Mouse (Mus musculus) neural tube, embryonic 11.5 days (tissue): ENCODE results near the gene Rnf4. TPM values are rescaled to one million over a fixed set of nuclear protein-coding genes. Genes with fewer than 3 reads are reported as not detected.
A peak's percentile ranks its signal among the peaks of the same experiment; 100 is the strongest.

Experiments used
- ATAC-seq: fragments of 200-750 bp; cut with Nextera tagmentation; 2 replicates; pipeline ENCODE4 v1.8.0; 2017; ENCODE audit warnings: moderate number of reproducible peaks, mild to moderate bottlenecking, moderate TSS enrichment, moderate library complexity; ENCODE audit not compliant: insufficient read depth, low FRiP score, low TSS enrichment
- DNase-seq: peaks from one replicate; pipeline ENCODE4 v3.0.0-alpha.2; 2015; ENCODE audit warnings: low spot score
- H3K27ac ChIP-seq: fragments of 300-500 bp; sonication (generic); 2 replicates; pipeline ENCODE4 v1.5.1; 2014; ENCODE audit warnings: low read depth, mild to moderate bottlenecking, low read length
- H3K27me3 ChIP-seq: fragments of 300-500 bp; sonication (generic); 2 replicates; pipeline ENCODE4 v1.6.1; 2014; ENCODE audit warnings: mild to moderate bottlenecking, low read length, mixed read lengths; ENCODE audit not compliant: control insufficient read depth, insufficient read depth
- H3K36me3 ChIP-seq: fragments of 300-500 bp; sonication (generic); 2 replicates; pipeline ENCODE4 v1.6.1; 2014; ENCODE audit warnings: mild to moderate bottlenecking, low read length, moderate library complexity, mixed read lengths; ENCODE audit not compliant: control insufficient read depth, insufficient read depth
- H3K4me1 ChIP-seq: fragments of 300-500 bp; sonication (generic); 2 replicates; pipeline ENCODE4 v1.6.1; 2014; ENCODE audit warnings: low read length, mixed read lengths; ENCODE audit not compliant: control insufficient read depth, insufficient read depth
- H3K4me2 ChIP-seq: fragments of 300-500 bp; sonication (generic); 2 replicates; pipeline ENCODE4 v1.6.1; 2014; ENCODE audit warnings: low read depth, mild to moderate bottlenecking, moderate library complexity
- H3K4me3 ChIP-seq: fragments of 300-500 bp; sonication (generic); 2 replicates; pipeline ENCODE4 v1.5.1; 2014; ENCODE audit warnings: low read depth, low read length
- H3K9ac ChIP-seq: fragments of 300-500 bp; sonication (generic); 2 replicates; pipeline ENCODE4 v1.6.1; 2014; ENCODE audit warnings: mild to moderate bottlenecking, low read length
- H3K9me3 ChIP-seq: fragments of 300-500 bp; sonication (generic); 2 replicates; pipeline ENCODE4 v1.6.1; 2016; ENCODE audit warnings: low read length; ENCODE audit not compliant: control insufficient read depth
- WGBS: fragments of 180-500 bp; shearing (Covaris S2); extraction: QIAGEN DNeasy Blood & Tissue Kit; methylation state at CpG from one replicate; pipeline ENCODE4 v1.1.7; 2014; 5-methylcytosine and 5-hydroxymethylcytosine counted together
- polyA plus RNA-seq: library from polyadenylated mRNA; unstranded; fragments of >200 nt; fragmentation: Nextera tagmentation; extraction: Ambion mirVana; gene quantifications from 2 replicates; pipeline ENCODE4 v1.2.1, GENCODE M21; 2014

Gene Rnf4
- polyA plus RNA-seq, 1 experiment from 2014 or later: 189 TPM

DNA sequence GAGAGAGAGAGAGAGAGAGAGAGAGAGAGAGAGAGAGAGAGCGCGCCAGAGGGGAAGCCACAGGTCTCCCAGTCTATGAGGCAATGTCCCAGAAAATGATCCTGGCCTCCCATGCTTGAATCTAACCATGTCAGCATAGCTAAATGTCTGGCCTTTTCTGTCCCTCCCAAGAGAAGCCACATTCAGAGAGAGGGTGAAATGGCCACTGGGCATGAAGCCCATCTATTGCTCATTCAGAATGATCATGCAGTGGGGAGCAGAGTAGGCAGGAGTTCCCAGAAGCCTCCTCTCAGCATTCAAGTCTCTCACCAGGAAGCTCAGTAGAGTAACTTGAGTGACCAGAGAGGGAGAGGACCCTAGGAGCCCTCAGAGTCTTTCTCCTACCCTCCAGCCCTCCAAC lies 40.9 kb upstream of the Rnf4 start:
- Histone ChIP-seq H3K9me3 (no peaks in the 10 kb centered on the region), H3K4me1 (no peaks in the 10 kb centered on the region), H3K27me3 (no peaks in the 10 kb centered on the region), H3K4me3 (no peak overlapping the region), H3K36me3 (no peaks in the 10 kb centered on the region), H3K9ac (no peak overlapping the region), H3K27ac (no peak overlapping the region), H3K4me2 (no peak overlapping the region)
- ATAC-seq (no peak), DNase-seq (no peak)
- WGBS: 86% methylated on average over 2 of the region's 2 CpGs

DNA sequence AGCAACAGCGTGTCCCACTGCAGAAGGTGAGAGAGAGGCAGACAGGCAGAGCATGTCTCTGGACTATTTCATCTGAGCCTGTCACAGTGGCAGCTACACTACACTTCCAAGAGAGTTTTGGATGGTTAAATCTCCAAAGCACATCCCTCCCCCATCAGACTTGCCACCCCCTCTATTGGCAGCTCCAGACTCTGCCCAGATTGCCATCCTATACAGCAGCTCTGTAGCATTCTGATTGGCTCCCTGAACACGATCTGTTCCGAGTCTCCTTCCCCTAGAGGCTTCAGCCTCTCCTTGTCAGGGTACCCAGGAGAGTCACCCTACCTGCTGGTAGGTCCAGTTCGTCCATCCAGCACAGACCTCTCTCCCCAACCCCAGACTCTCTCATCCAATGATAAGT lies 38.0 kb upstream of the Rnf4 start:
- no peaks in the 10 kb centered on the region for H3K27me3 ChIP-seq
- H3K36me3 ChIP-seq: no peaks in the 10 kb centered on the region
- no peak for DNase-seq
- no peaks in the 10 kb centered on the region for H3K4me1 ChIP-seq
- no peak overlapping the region for H3K27ac ChIP-seq
- WGBS: 48% methylated on average over 4 of the region's 4 CpGs
- no peaks in the 10 kb centered on the region for H3K9me3 ChIP-seq
- no peak for ATAC-seq
- H3K4me3 ChIP-seq: no peak overlapping the region
- no peak overlapping the region for H3K4me2 ChIP-seq
- no peak overlapping the region for H3K9ac ChIP-seq

DNA sequence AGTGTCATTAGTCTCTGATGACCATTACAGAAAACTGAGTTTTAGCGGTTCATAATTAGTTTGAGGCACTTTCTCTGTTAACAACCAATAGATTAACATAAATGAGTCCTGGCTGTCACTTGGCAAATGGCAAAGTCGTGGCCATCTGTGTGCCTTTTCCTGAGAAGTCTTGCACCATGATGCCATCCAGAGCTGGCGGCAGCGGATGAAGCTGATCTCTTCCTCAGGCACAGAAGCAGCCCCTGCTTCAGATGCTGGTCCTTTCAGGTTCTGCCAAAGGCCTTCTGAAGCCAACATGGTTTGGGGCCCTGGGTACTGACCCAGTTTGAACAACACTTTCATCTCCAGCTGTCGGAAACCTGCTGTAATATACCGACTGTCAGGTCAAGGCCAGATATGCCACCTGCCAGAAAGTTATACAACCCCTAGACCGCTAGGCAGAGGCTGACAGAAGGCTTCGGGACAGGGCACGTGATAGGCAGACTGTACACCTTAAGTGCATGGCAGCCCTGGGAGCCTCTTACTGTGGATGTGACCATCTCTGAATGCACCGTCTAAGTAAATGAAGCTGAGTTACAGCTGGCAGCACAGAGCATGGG lies 37.1 kb upstream of the Rnf4 start:
- no peak overlapping the region for H3K4me3 ChIP-seq
- no peak overlapping the region for H3K9ac ChIP-seq
- H3K27me3 ChIP-seq: no peaks in the 10 kb centered on the region
- DNase-seq (no peak), ATAC-seq (no peak)
- no peaks in the 10 kb centered on the region for H3K4me1 ChIP-seq
- H3K36me3 ChIP-seq: no peaks in the 10 kb centered on the region
- WGBS: 82% methylated on average over 10 of the region's 10 CpGs
- H3K27ac ChIP-seq: no peak overlapping the region
- no peak overlapping the region for H3K4me2 ChIP-seq
- no peaks in the 10 kb centered on the region for H3K9me3 ChIP-seq

DNA sequence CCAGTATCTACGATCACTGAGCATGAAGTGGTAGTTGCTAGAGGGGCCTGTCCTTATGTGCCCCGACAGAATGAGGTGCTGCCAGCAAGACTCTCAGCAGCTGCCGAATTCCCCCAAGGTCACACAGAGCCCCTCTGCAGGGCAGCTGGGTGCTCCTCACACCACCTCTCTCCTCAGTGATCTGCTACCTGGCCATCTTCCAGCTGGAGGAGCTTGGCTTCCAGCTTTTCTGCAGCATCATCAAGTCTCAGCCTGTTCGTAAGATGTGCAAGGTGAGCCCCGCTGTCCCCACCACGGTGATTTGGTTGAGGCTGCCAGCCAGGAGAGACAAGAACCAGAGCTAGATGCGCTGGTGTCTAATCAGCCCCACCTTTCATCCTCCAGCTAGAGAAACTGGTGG lies 33.7 kb upstream of the Rnf4 start:
- ATAC-seq (no peak), DNase-seq (no peak)
- WGBS: 87% methylated on average over 7 of the region's 7 CpGs
- Histone ChIP-seq H3K27me3 (no peaks in the 10 kb centered on the region), H3K4me3 (no peak overlapping the region), H3K9ac (no peak overlapping the region), H3K27ac (no peak overlapping the region), H3K4me1 (no peaks in the 10 kb centered on the region), H3K36me3 (no peaks in the 10 kb centered on the region), H3K4me2 (no peak overlapping the region), H3K9me3 (no peaks in the 10 kb centered on the region)

DNA sequence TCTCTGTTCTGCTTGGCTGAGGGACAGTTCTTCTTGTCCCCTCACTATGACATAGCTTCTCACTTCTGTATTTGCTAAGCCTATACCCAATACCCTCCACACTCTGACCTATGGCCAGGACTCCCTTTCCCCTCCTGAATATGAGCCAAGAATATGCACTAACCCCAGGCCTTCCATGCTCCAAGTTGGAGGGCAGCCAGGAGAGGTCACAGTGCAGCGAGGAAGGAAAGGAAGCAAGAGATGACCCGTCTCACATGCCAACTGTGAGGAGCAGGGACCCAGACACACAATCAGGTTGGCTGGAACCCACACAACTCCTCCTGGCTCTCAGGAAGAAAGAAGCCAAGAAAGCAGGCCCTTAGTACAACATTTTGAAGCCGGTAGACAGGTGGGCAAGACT lies 27.1 kb upstream of the Rnf4 start:
- ATAC-seq (no peak), DNase-seq (no peak)

DNA sequence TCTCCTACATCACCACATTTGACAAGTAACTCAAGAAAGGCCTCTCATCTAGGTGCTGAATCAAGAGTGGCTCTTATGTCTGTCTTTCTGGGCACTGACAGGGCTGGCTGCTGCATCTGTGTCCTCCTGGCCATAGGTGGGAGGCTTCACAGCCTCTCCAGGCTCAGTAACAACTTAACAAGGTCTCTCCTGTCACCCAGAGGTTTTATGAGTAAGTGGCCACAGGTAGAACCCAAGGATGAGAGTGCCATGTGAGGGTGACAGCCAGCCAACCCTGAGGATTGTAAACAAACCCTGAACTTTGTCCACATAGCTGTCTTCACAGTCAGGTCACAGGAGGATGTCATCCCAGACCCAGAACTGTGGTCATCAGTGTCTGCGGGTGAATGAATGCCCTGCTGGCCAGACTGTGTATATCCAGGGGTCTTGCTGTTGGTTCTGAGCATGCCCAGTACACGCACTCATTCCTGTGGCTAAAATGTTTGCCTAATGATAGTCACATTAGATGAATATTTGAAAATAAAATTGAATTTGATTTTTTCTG lies 16.5 kb upstream of the Rnf4 start:
- no peak for DNase-seq
- Histone ChIP-seq H3K9ac (no peak overlapping the region), H3K9me3 (no peaks in the 10 kb centered on the region), H3K4me3 (no peak overlapping the region), H3K4me2 (no peak overlapping the region), H3K27me3 (no peaks in the 10 kb centered on the region), H3K4me1 (no peaks in the 10 kb centered on the region), H3K27ac (no peak overlapping the region), H3K36me3 (no peaks in the 10 kb centered on the region)
- WGBS: 66% methylated on average over 2 of the region's 2 CpGs
- no peak for ATAC-seq

More for the DNA sequence above, 27.1 kb upstream of the Rnf4 start:
- no peaks in the 10 kb centered on the region for H3K36me3 ChIP-seq
- no peaks in the 10 kb centered on the region for H3K9me3 ChIP-seq
- no peak overlapping the region for H3K27ac ChIP-seq
- no peaks in the 10 kb centered on the region for H3K4me1 ChIP-seq
- H3K27me3 ChIP-seq: no peaks in the 10 kb centered on the region
- H3K4me3 ChIP-seq: no peak overlapping the region
- 92% methylated on average over 3 of the region's 3 CpGs for WGBS
- H3K9ac ChIP-seq: no peak overlapping the region
- no peak overlapping the region for H3K4me2 ChIP-seq

DNA sequence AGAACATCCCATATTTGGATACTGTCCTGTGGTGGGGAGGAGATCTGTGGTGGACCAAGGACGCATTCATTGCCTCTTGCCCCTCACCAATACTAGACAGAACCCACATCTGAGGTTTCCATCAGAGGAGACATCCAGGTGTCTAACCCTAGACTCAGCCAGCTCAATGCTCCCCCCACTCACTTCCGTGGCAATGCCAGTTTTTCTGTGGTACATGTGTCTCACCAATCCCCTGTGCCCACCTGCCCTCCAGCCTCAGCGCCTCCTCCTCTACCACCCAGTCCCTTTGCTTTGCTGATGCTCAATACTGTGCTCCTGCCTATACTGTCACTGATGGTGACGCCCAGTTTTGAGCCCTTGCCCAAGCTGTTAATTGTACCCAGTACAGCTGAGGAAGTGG lies 14.9 kb upstream of the Rnf4 start:
- no peaks in the 10 kb centered on the region for H3K9me3 ChIP-seq
- no peak overlapping the region for H3K27ac ChIP-seq
- no peak overlapping the region for H3K9ac ChIP-seq
- peaks cover under 1% of the 10 kb centered on the region; the same call in 1 of the 2 replicates for H3K4me1 ChIP-seq
- no peaks in the 10 kb centered on the region for H3K27me3 ChIP-seq
- H3K36me3 ChIP-seq: no peaks in the 10 kb centered on the region
- 86% methylated on average over 4 of the region's 4 CpGs for WGBS
- ATAC-seq (no peak), DNase-seq (no peak)
- H3K4me3 ChIP-seq: no peak overlapping the region
- H3K4me2 ChIP-seq: no peak overlapping the region

DNA sequence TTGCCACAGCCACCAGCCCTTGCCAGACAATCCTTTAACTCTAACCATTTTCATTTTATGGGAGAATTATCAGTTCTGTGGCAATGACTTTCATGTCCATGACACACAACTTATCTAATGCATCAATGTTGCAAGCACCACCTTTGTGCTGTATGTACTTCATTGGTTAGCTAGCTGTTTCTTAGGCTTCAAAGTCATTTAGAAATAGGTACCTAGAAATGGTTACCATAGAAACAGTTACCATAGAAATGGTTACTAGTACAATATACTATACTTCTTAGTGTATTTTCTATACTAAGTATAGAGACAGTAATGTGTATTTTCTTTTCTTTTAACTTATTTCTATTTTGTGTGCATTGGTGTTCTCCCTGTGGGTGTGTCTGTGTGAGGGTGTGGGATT lies 10.8 kb upstream of the Rnf4 start:
- DNase-seq (no peak), ATAC-seq (no peak)

DNA sequence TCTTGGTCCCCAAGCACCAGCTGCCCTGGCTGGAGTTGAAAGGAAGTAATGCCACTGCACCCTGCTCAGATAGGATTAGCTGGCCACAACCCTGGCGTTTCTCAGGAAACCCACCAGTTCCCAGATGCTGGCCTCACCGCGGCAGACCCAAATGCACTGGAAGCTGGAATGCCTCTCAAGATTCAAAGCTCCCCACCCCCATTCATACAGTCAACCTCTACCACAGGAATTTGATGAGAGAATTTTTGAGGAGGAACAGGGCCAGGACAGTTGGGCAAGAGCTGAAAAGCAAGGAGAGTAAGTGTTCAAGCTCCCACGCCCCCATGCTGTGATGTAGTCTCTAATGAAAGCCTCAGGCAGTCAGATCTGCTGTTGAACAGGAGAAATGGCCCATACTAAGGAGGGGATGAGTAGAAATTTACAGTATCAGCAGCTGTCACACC lies 9.8 kb upstream of the Rnf4 start:
- no peak for ATAC-seq
- WGBS: 35% methylated on average over 4 of the region's 4 CpGs
- Histone ChIP-seq H3K4me2 (peak overlapping the region; percentile 46; the same call in 1 of the 2 replicates), H3K27me3 (no peaks in the 10 kb centered on the region), H3K4me1 (peaks cover 7% of the 10 kb centered on the region; the same call in 1 of the 2 replicates), H3K4me3 (no peak overlapping the region), H3K9ac (no peak overlapping the region), H3K27ac (no peak overlapping the region), H3K9me3 (no peaks in the 10 kb centered on the region), H3K36me3 (no peaks in the 10 kb centered on the region)
- DNase-seq: peak; percentile 15

More for the DNA sequence above, 10.8 kb upstream of the Rnf4 start:
- H3K9me3 ChIP-seq: no peaks in the 10 kb centered on the region
- no peak overlapping the region for H3K27ac ChIP-seq
- H3K4me2 ChIP-seq: no peak overlapping the region
- no peak overlapping the region for H3K9ac ChIP-seq
- H3K27me3 ChIP-seq: no peaks in the 10 kb centered on the region
- peaks cover 7% of the 10 kb centered on the region; the same call in 1 of the 2 replicates for H3K4me1 ChIP-seq
- no peak overlapping the region for H3K4me3 ChIP-seq
- no peaks in the 10 kb centered on the region for H3K36me3 ChIP-seq
